Mouse (Mus musculus) stomach, postnatal 0 days (tissue): ENCODE data around the gene Tomm40l. TPM values are rescaled to one million over a fixed set of nuclear protein-coding genes. Genes with fewer than 3 reads are reported as not detected.

ENCODE experiments used
- ATAC-seq: fragments of 200-750 bp; cut with Nextera tagmentation; 2 replicates; pipeline ENCODE4 v1.8.0; 2017; ENCODE audit not compliant: low FRiP score, low TSS enrichment
- DNase-seq: peaks from one replicate; pipeline ENCODE4 v3.0.0-alpha.2; 2016; ENCODE audit warnings: low spot score
- H3K27ac ChIP-seq: fragments of 300-500 bp; sonication (generic); replicated peaks from 2 replicates; pipeline ENCODE4 v1.5.1; 2014; ENCODE audit warnings: mild to moderate bottlenecking, control low read depth
- H3K27me3 ChIP-seq: fragments of 300-500 bp; sonication (generic); 2 replicates; pipeline ENCODE4 v1.6.1; 2014; ENCODE audit warnings: low read length; ENCODE audit not compliant: control insufficient read depth, insufficient read depth
- H3K36me3 ChIP-seq: fragments of 300-500 bp; sonication (generic); 2 replicates; pipeline ENCODE4 v1.6.1; 2014; ENCODE audit warnings: low read length, mixed read lengths; ENCODE audit not compliant: control insufficient read depth, insufficient read depth
- H3K4me1 ChIP-seq: fragments of 300-500 bp; sonication (generic); replicated peaks from 2 replicates; pipeline ENCODE4 v1.6.1; 2014; ENCODE audit warnings: antibody characterized with exemption; ENCODE audit not compliant: control insufficient read depth, insufficient read depth
- H3K4me2 ChIP-seq: fragments of 300-500 bp; sonication (generic); replicated peaks from 2 replicates; pipeline ENCODE4 v1.6.1; 2014; ENCODE audit warnings: low read depth, mild to moderate bottlenecking, control low read depth, moderate library complexity
- H3K4me3 ChIP-seq: fragments of 300-500 bp; sonication (generic); 2 replicates; pipeline ENCODE4 v1.5.1; 2014; ENCODE audit warnings: low read depth, low read length, control low read depth
- H3K9ac ChIP-seq: fragments of 300-500 bp; sonication (generic); 2 replicates; pipeline ENCODE4 v1.6.1; 2014; ENCODE audit warnings: mild to moderate bottlenecking, low read length, control low read depth, mixed read lengths
- H3K9me3 ChIP-seq: fragments of 300-500 bp; sonication (generic); 2 replicates; pipeline ENCODE4 v1.6.1; 2016; ENCODE audit warnings: low read length; ENCODE audit not compliant: control insufficient read depth
- CTCF ChIP-seq: IDR thresholded peaks from 2 replicates; pipeline ENCODE4 v1.5.1; 2016; ENCODE audit warnings: antibody characterized with exemption, low read depth, mild to moderate bottlenecking, moderate library complexity
- EP300 ChIP-seq: optimal IDR thresholded peaks from 2 replicates; pipeline ENCODE3; 2016; ENCODE audit warnings: antibody characterized with exemption
- WGBS: fragments of 180-500 bp; shearing (Covaris S2); extraction: QIAGEN DNeasy Blood & Tissue Kit; methylation state at CpG from one replicate; pipeline ENCODE4 v1.1.7; 2014; 5-methylcytosine and 5-hydroxymethylcytosine counted together
- polyA plus RNA-seq: library from polyadenylated mRNA; unstranded; fragments of >200 nt; fragmentation: Nextera tagmentation; extraction: Ambion mirVana; gene quantifications from 2 replicates; pipeline ENCODE4 v1.2.1, GENCODE M21; 2015

Gene Tomm40l
- polyA plus RNA-seq, 1 experiment from 2014 or later = 19.6 TPM

DNA sequence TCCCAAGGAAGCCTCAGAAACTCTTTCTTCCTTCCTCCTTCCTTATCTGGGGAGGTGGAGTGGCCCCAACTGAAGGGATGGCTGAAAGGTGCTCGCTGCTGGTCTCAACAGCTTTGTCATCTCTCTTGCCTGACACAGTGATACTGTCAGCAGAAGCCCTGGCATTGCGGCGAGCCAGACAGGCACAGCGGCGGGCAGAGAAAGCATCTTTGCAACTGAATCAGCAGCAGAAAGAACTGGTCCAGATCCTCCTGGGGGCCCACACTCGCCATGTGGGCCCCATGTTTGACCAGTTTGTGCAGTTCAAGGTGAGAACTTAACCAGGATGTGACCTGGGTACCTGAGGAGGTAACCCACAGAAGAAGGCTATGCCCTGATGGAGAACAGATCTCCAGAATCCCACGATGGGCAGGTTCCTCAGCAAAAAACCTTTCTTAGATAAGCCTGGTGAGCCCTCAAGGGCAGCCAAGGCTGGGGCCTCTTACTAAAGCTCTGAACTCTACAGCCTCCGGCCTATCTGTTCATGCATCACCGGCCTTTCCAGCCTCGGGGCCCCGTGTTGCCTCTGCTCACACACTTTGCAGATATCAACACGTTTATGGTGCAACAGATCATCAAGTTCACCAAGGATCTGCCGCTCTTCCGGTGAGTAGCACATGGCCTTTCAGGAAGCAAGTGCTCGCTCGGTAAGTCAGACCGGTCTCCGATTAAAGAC lies 5.9 kb downstream of the Tomm40l start:
- Histone ChIP-seq H3K4me1 (no peaks in the 10 kb centered on the region; the same call in none of the 2 replicates), H3K27me3 (no peaks in the 10 kb centered on the region), H3K36me3 (peaks cover 7% of the 10 kb centered on the region; the same call in 1 of the 2 replicates), H3K4me3 (no peak overlapping the region), H3K4me2 (no peak overlapping the region), H3K9ac (no peak overlapping the region), H3K9me3 (no peaks in the 10 kb centered on the region), H3K27ac (no peak overlapping the region)
- DNase-seq (no peak), ATAC-seq (no peak)
- WGBS = 80% methylated on average over 18 of the region's 18 CpGs
- TF ChIP-seq EP300 = no peak
- TF ChIP-seq CTCF = no peak

GRCm38 (mm10) chr1:171213801-171214496 lies 8.4 kb downstream of the Tomm40l start, which contains the start of gene Nr1i3:
Nr1i3 (plus strand) TSS chr1:171213970.
- DNase-seq (peak; percentile 37), ATAC-seq (peak; percentile 76; the same call in 1 of the 2 replicates)
- Histone ChIP-seq H3K27me3 (no peaks in the 10 kb centered on the region), H3K9me3 (no peaks in the 10 kb centered on the region), H3K9ac (no peak within 1 kb of the TSS), H3K4me3 (no peak within 1 kb of the TSS), H3K36me3 (0 out of 2 replicates have a peak, but pooled peaks cover 3% of the 10 kb centered on the region), H3K4me1 (no peaks in the 10 kb centered on the region), H3K4me2 (no peak within 1 kb of the TSS), H3K27ac (no peak within 1 kb of the TSS)
- WGBS = 63% methylated on average over 10 of the region's 10 CpGs
- TF ChIP-seq CTCF (no peak), EP300 (no peak)

DNA sequence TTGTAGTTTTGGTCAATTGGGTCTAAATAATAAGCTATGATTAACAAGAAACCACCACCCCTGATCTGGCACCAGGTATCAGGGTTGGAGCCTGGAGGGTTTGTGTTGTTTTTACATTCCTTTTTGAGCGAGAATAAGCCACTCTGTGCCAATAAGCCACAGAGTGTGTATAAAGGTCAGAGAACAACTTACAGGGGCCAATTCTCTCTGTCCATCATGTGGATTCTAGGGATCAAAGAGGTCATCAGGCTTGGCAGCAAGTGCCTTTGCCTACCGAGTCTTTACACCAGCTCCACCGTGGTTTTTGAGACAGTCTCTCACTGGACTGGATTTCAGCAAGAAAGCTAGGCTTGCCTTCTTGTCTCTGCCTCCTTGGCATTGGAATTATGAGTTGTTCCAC lies 9.5 kb downstream of the Tomm40l start:
- WGBS = 46% methylated on average over 3 of the region's 3 CpGs
- Histone ChIP-seq H3K27ac (no peak overlapping the region), H3K9me3 (no peaks in the 10 kb centered on the region), H3K4me3 (no peak overlapping the region), H3K4me2 (no peak overlapping the region), H3K9ac (no peak overlapping the region), H3K36me3 (no peaks in the 10 kb centered on the region), H3K27me3 (no peaks in the 10 kb centered on the region), H3K4me1 (no peaks in the 10 kb centered on the region)
- DNase-seq (no peak), ATAC-seq (no peak)
- TF ChIP-seq EP300 (no peak), CTCF (no peak)

DNA sequence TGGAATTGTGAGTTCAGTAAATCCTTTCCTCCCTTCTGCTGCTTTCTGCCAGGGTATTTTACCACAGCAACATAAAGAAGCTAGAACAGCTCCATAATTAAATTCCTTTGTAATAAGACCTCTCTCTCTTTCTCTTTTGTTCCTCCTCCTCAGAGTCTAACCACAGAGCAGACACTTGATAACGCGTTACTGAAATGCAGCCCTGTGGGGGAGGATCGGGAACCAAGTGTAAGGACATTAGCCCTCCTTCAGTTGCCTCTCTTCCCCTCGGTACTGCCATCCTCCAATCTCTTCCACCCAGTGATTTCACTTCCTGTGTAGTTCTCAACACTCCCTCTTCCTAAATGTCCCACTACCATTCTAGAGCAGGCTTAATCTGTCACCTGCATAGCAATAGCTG lies 12.9 kb downstream of the Tomm40l start:
- H3K4me2 ChIP-seq = no peak overlapping the region
- no peak overlapping the region for H3K27ac ChIP-seq
- H3K9ac ChIP-seq = no peak overlapping the region
- no peaks in the 10 kb centered on the region for H3K9me3 ChIP-seq
- ATAC-seq = no peak
- DNase-seq = no peak
- no peak overlapping the region for H3K4me3 ChIP-seq
- WGBS = 28% methylated on average over 4 of the region's 4 CpGs
- H3K4me1 ChIP-seq = no peaks in the 10 kb centered on the region
- TF ChIP-seq CTCF = no peak
- TF ChIP-seq EP300 = no peak
- no peaks in the 10 kb centered on the region for H3K36me3 ChIP-seq
- H3K27me3 ChIP-seq = no peaks in the 10 kb centered on the region

DNA sequence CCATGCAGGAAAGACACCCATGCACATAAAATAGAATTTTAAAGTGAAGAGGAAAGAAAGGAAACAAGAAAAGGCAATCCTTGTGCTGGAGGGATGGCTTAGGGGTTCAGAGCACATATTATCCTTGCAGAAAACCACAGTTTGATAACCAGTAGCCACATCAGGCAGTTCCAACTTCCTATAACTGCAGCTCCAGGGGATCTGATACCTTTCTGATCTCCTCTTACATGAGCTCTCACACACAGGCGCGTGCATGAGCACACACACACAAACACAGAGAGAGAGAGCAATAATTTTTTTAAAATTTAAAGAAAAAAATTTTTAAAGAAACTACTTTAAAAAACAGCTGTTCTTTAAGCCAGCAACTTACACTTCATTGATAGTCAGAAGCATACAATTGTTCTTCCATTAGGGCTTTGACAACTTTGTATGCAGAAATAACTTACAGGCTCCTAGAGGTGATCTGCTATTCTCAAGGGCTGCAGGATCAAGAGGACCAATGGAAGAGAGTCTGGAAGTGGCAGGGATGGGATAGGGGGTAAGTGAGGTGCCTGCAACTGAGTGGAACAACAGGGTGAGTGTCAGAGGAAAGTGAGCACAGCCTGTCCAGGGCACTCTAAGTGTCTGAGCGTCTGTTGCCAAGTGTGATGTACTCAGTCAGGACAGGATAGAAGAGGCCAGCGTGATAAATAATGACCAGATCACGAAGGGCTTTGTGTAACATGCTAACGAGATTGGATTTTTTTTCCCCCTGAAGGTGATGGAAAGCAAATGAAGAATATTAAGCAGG lies 16.4 kb downstream of the Tomm40l start:
- TF ChIP-seq EP300 (no peak), CTCF (no peak)
- no peaks in the 10 kb centered on the region for H3K27me3 ChIP-seq
- no peak overlapping the region for H3K27ac ChIP-seq
- no peak overlapping the region for H3K4me3 ChIP-seq
- H3K4me1 ChIP-seq = no peaks in the 10 kb centered on the region
- no peak overlapping the region for H3K9ac ChIP-seq
- no peaks in the 10 kb centered on the region for H3K36me3 ChIP-seq
- no peak for DNase-seq
- no peaks in the 10 kb centered on the region for H3K9me3 ChIP-seq
- ATAC-seq = no peak
- WGBS = 70% methylated on average over 6 of the region's 6 CpGs
- no peak overlapping the region for H3K4me2 ChIP-seq
